Mouse (Mus musculus): ENCODE results near the gene Plekhg6. TPM values are rescaled to one million over a fixed set of nuclear protein-coding genes. Genes with fewer than 3 reads are reported as not detected.

Plekhg6 gene
- 1.4 and 1.5 TPM in 2 replicates for polyA plus RNA-seq (2012; rRNA removed; ENCODE audit: low replicate concordance)

DNA sequence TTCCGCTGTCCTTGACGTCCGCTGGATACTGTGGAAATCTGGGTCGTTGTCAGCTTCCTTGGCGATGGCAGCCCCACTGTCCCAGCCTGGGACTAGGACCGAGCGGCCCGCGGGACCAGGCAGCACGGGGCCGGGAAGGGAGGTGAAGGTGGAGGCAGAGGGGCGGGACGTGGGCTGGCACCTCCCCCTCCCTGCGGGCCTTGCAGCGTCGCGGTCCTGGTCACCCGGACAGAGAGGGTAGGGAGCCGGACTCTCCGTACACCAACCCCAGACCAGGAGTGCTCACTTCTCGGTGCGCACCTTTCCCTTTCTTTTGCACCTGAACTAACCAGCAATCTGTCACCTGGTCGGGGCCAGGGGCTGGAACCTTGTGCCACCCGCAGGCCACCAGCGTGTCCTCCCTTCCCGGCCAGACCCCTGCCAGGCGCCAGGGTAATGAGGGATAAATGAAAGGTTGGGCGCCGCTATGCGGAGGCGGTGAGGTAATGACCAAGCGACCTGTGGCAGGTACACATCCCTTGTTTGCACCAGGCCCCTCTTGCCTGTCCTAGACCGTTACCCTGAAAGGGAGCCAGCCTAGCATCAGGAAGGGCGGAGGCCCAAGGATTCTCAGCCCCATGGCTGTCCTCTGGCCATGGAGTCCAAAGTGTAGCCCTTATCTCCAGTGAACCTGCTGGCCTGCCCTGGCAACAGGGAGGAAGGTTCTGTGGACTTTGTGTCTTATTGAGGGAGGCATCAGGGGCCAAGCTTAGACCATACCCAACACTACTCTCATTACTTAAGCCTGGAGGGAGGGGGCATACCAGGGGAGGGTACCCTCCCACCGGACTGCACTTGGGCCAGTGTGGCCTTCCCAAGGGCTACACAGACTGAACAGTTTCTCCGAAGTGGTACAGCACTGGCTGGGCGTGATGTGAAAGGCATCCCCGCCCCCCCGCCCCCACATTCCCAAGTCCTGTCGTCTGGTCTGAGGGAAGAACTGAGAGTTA is at the start of gene Plekhg6:
Gene Plekhg6 (minus strand): TSS at position 422 of the 989 bp plus-strand sequence.

GRCm38 (mm10) chr6:125348721-125349574 is 31.6 kb downstream of the Plekhg6 start, which contains the start of gene Tnfrsf1a:
TSS of gene Tnfrsf1a (plus strand) at chr6:125349362.

GRCm38 (mm10) chr6:125320323-125320722 is 60.3 kb downstream of the Plekhg6 start, which contains the start of gene Scnn1a:
TSS of gene Scnn1a (plus strand) at chr6:125320659.

DNA sequence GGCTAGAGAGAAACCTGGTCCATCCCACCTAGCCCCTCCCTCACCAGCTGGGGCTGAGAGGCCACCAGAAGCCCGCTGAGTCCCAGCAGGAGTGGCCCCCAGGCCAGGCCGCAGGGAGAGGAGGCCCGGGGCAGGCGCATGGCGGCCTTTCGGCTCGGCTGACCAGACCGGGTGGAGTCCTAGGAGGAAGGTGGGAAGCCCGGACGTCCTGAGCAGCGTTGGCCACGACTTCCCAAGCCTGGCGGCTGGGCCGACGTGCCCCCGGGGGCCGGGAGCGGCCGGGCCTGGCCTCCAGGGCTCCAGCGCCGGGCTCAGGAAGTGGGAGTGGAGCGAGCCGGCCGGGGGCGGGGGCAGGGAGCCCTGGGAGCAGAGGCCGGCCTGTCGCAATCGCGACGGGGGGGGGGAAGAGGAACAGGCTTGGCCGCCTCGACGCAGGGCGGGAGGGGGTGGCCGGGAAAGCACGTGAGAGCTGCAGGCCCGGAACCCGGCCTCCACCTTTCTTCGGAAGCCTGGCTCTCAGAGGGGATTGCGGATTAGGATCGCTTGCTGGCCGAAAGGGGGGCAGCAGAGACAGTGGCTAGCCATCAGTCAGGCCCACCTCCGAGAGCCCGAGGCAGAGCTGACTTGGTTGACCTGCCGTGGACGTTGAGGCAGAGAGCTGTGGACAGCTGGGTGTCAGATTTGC is 66.9 kb downstream of the Plekhg6 start, which contains the start of gene Ltbr:
Gene Ltbr (minus strand): TSS at position 340 of the 685 bp plus-strand sequence.

Other genes starting within 250 kb of the Plekhg6 start
- gene Nop2, start 248.9 kb downstream of the Plekhg6 start, polyA plus RNA-seq (2012; rRNA removed; ENCODE audit: low replicate concordance), result 13.7 and 35.1 TPM in 2 replicates
- 32.5 and 35.6 TPM in 2 replicates for gene Iffo1, start 235.6 kb downstream of the Plekhg6 start, polyA plus RNA-seq (2012; rRNA removed; ENCODE audit: low replicate concordance)
- gene Gapdh, start 214.3 kb downstream of the Plekhg6 start, polyA plus RNA-seq (2012; rRNA removed; ENCODE audit: low replicate concordance), result 4,033 and 4,268 TPM in 2 replicates
- 29.9 and 68.5 TPM in 2 replicates for gene Ncapd2, start 189.1 kb downstream of the Plekhg6 start, polyA plus RNA-seq (2012; rRNA removed; ENCODE audit: low replicate concordance)
- 62.0 and 70.3 TPM in 2 replicates for gene Mrpl51, start 189.0 kb downstream of the Plekhg6 start, polyA plus RNA-seq (2012; rRNA removed; ENCODE audit: low replicate concordance)
- 17.3 and 19.7 TPM in 2 replicates for gene Vamp1, start 165.2 kb downstream of the Plekhg6 start, polyA plus RNA-seq (2012; rRNA removed; ENCODE audit: low replicate concordance)
- 25.0 and 26.3 TPM in 2 replicates for gene Tapbpl, start 148.9 kb downstream of the Plekhg6 start, polyA plus RNA-seq (2012; rRNA removed; ENCODE audit: low replicate concordance)
- gene Cd27, start 143.8 kb downstream of the Plekhg6 start, polyA plus RNA-seq (2012; rRNA removed; ENCODE audit: low replicate concordance), result 1.6 and 2.2 TPM in 2 replicates
- gene Tuba3a, start 94.8 kb downstream of the Plekhg6 start, polyA plus RNA-seq (2012; rRNA removed; ENCODE audit: low replicate concordance), result not detected in 2 replicates
- gene Ltbr, start 66.9 kb downstream of the Plekhg6 start, polyA plus RNA-seq (2012; rRNA removed; ENCODE audit: low replicate concordance), result 118 and 131 TPM in 2 replicates
- 1.2 and 5.0 TPM in 2 replicates for gene Scnn1a, start 60.1 kb downstream of the Plekhg6 start, polyA plus RNA-seq (2012; rRNA removed; ENCODE audit: low replicate concordance)
- gene Tnfrsf1a, start 31.4 kb downstream of the Plekhg6 start, polyA plus RNA-seq (2012; rRNA removed; ENCODE audit: low replicate concordance), result 249 and 252 TPM in 2 replicates
- gene Cd9, start 114.0 kb upstream of the Plekhg6 start, polyA plus RNA-seq (2012; rRNA removed; ENCODE audit: low replicate concordance), result 111 and 241 TPM in 2 replicates
- 70.0 and 155 TPM in 2 replicates for gene Vwf, start 166.0 kb upstream of the Plekhg6 start, polyA plus RNA-seq (2012; rRNA removed; ENCODE audit: low replicate concordance)

Data from subcutaneous adipose tissue, adult 2 months (tissue).